Mouse (Mus musculus) neural tube, embryonic 15.5 days (tissue): ENCODE data around the gene Atg4d. TPM values are rescaled to one million over a fixed set of nuclear protein-coding genes. Genes with fewer than 3 reads are reported as not detected.
"Not testable (repeated sequence)": the region's sequence is repeated elsewhere in the genome, so short reads cannot be mapped to it uniquely, and the experiment has no call there.

Experiments
- ATAC-seq: fragments of 200-750 bp; cut with Nextera tagmentation; 2 replicates; pipeline ENCODE4 v1.8.0; 2017; ENCODE audit warnings: mild to moderate bottlenecking, moderate TSS enrichment, moderate library complexity; ENCODE audit not compliant: low FRiP score
- H3K27ac ChIP-seq: fragments of 300-500 bp; sonication (generic); replicated peaks from 2 replicates; pipeline ENCODE4 v1.5.1; 2015; ENCODE audit warnings: mild to moderate bottlenecking, inconsistent platforms
- H3K27me3 ChIP-seq: fragments of 300-500 bp; sonication (generic); replicated peaks from 2 replicates; pipeline ENCODE4 v1.6.1; 2015; ENCODE audit warnings: inconsistent platforms
- H3K36me3 ChIP-seq: fragments of 300-500 bp; sonication (generic); 2 replicates; pipeline ENCODE4 v1.6.1; 2015; ENCODE audit warnings: inconsistent platforms
- H3K4me1 ChIP-seq: fragments of 300-500 bp; sonication (generic); 2 replicates; pipeline ENCODE4 v1.6.1; 2015; ENCODE audit warnings: inconsistent platforms
- H3K4me2 ChIP-seq: fragments of 300-500 bp; sonication (generic); 2 replicates; pipeline ENCODE4 v1.6.1; 2015; ENCODE audit warnings: inconsistent platforms, mild to moderate bottlenecking, moderate library complexity
- H3K4me3 ChIP-seq: fragments of 300-500 bp; sonication (generic); replicated peaks from 2 replicates; pipeline ENCODE4 v1.5.1; 2015; ENCODE audit warnings: mild to moderate bottlenecking, inconsistent platforms
- H3K9ac ChIP-seq: fragments of 300-500 bp; sonication (generic); replicated peaks from 2 replicates; pipeline ENCODE4 v1.6.1; 2015; ENCODE audit warnings: mild to moderate bottlenecking, inconsistent platforms
- H3K9me3 ChIP-seq: fragments of 300-500 bp; sonication (generic); replicated peaks from 2 replicates; pipeline ENCODE4 v1.6.1; 2016; ENCODE audit warnings: inconsistent platforms
- WGBS: fragments of 180-500 bp; shearing (Covaris S2); methylation state at CpG from one replicate; pipeline ENCODE4 v1.1.7; 2015; ENCODE audit warnings: mixed read lengths; 5-methylcytosine and 5-hydroxymethylcytosine counted together
- polyA plus RNA-seq: library from polyadenylated mRNA; unstranded; fragments of >200 nt; fragmentation: Nextera tagmentation; extraction: Ambion mirVana; gene quantifications from 2 replicates; pipeline ENCODE4 v1.2.1, GENCODE M21; 2015

Gene Atg4d
- polyA plus RNA-seq, 1 experiment from 2014 or later, result 52.4 TPM

- 92% methylated on average over 8 of the region's 8 CpGs for WGBS
- peaks cover 92% of the 10 kb centered on the region for H3K36me3 ChIP-seq
- H3K9ac ChIP-seq, result no peak overlapping the region
- H3K27me3 ChIP-seq, result no peaks in the 10 kb centered on the region
- H3K9me3 ChIP-seq, result no peaks in the 10 kb centered on the region
- H3K4me3 ChIP-seq, result no peak overlapping the region
- no peak overlapping the region for H3K4me2 ChIP-seq
- ATAC-seq, result no peak
- H3K27ac ChIP-seq, result no peak overlapping the region
- no peaks in the 10 kb centered on the region for H3K4me1 ChIP-seq
Observed at GRCm38 (mm10) chr9:21276307-21276706, 11.2 kb downstream of the Atg4d start.

- no peaks in the 10 kb centered on the region for H3K4me1 ChIP-seq
Observed at GRCm38 (mm10) chr9:21277776-21278175, 12.7 kb downstream of the Atg4d start.

GRCm38 (mm10) chr9:21283591-21283990, 18.5 kb downstream of the Atg4d start:
- no peak for ATAC-seq
- Histone ChIP-seq H3K4me1 (peaks cover 24% of the 10 kb centered on the region), H3K36me3 (peaks cover 57% of the 10 kb centered on the region), H3K27me3 (no peaks in the 10 kb centered on the region), H3K4me2 (no peak overlapping the region), H3K9me3 (no peaks in the 10 kb centered on the region), H3K9ac (no peak overlapping the region), H3K27ac (no peak overlapping the region), H3K4me3 (no peak overlapping the region)
- 88% methylated on average over 5 of the region's 5 CpGs for WGBS

More at GRCm38 (mm10) chr9:21277776-21278175, 12.7 kb downstream of the Atg4d start:
- H3K36me3 ChIP-seq, result peaks cover 90% of the 10 kb centered on the region
- H3K4me3 ChIP-seq, result no peak overlapping the region
- 90% methylated on average over 5 of the region's 5 CpGs for WGBS
- no peaks in the 10 kb centered on the region for H3K9me3 ChIP-seq
- H3K27ac ChIP-seq, result no peak overlapping the region
- no peak for ATAC-seq
- no peak overlapping the region for H3K4me2 ChIP-seq
- no peaks in the 10 kb centered on the region for H3K27me3 ChIP-seq
- no peak overlapping the region for H3K9ac ChIP-seq

GRCm38 (mm10) chr9:21283994-21284393, 18.9 kb downstream of the Atg4d start:
- Histone ChIP-seq H3K27ac (no peak overlapping the region), H3K36me3 (peaks cover 53% of the 10 kb centered on the region), H3K4me2 (no peak overlapping the region), H3K9me3 (no peaks in the 10 kb centered on the region), H3K27me3 (no peaks in the 10 kb centered on the region), H3K4me1 (peaks cover 28% of the 10 kb centered on the region), H3K9ac (no peak overlapping the region), H3K4me3 (no peak overlapping the region)
- no peak for ATAC-seq
- 88% methylated on average over 3 of the region's 3 CpGs for WGBS

- Histone ChIP-seq H3K4me3 (peak overlapping the region; percentile 76), H3K27ac (peak overlapping the region; percentile 91), H3K9ac (peak overlapping the region; percentile 67), H3K27me3 (no peaks in the 10 kb centered on the region), H3K9me3 (no peaks in the 10 kb centered on the region), H3K36me3 (peaks cover 30% of the 10 kb centered on the region), H3K4me2 (peak overlapping the region; percentile 79), H3K4me1 (peaks cover 45% of the 10 kb centered on the region)
- ATAC-seq, result no peak
- 65% methylated on average over 3 of the region's 3 CpGs for WGBS
Observed at GRCm38 (mm10) chr9:21286753-21287152, 21.7 kb downstream of the Atg4d start.

GRCm38 (mm10) chr9:21287571-21288402, 22.7 kb downstream of the Atg4d start, which contains the start of gene Kri1:
TSS of gene Kri1 (minus strand) at chr9:21287969.
- peak within 1 kb of the TSS; percentile 79 for H3K4me2 ChIP-seq
- H3K4me3 ChIP-seq, result peak within 1 kb of the TSS; percentile 76
- under 1% methylated on average over 59 of the region's 59 CpGs for WGBS
- peaks cover 47% of the 10 kb centered on the region for H3K4me1 ChIP-seq
- peaks cover 22% of the 10 kb centered on the region for H3K36me3 ChIP-seq
- ATAC-seq, result peak; percentile 82
- no peaks in the 10 kb centered on the region for H3K9me3 ChIP-seq
- no peaks in the 10 kb centered on the region for H3K27me3 ChIP-seq
- peak within 1 kb of the TSS; percentile 91 for H3K27ac ChIP-seq
- H3K9ac ChIP-seq, result peak within 1 kb of the TSS; percentile 67

GRCm38 (mm10) chr9:21288404-21289336, 23.6 kb downstream of the Atg4d start:
- Histone ChIP-seq H3K4me3 (peak overlapping the region; percentile 76), H3K27me3 (no peaks in the 10 kb centered on the region), H3K4me2 (peak overlapping the region; percentile 79), H3K4me1 (peaks cover 47% of the 10 kb centered on the region), H3K27ac (peak overlapping the region; percentile 91), H3K9me3 (no peaks in the 10 kb centered on the region), H3K9ac (peak overlapping the region; percentile 67; the same call in 1 of the 2 replicates), H3K36me3 (peaks cover 19% of the 10 kb centered on the region)
- no peak for ATAC-seq
- 75% methylated on average over 13 of the region's 13 CpGs for WGBS

- Histone ChIP-seq H3K4me2 (peak overlapping the region; percentile 79), H3K27me3 (no peaks in the 10 kb centered on the region), H3K4me1 (peaks cover 47% of the 10 kb centered on the region), H3K9me3 (no peaks in the 10 kb centered on the region), H3K27ac (no peak overlapping the region), H3K9ac (no peak overlapping the region), H3K4me3 (peak overlapping the region; percentile 81; the same call in 1 of the 2 replicates), H3K36me3 (peaks cover 13% of the 10 kb centered on the region)
- WGBS, result 86% methylated on average over 2 of the region's 2 CpGs
- no peak for ATAC-seq
Observed at GRCm38 (mm10) chr9:21289337-21289671, 24.2 kb downstream of the Atg4d start.

GRCm38 (mm10) chr9:21290589-21290988, 25.5 kb downstream of the Atg4d start:
- 0% methylated on average over 20 of the region's 20 CpGs for WGBS
- H3K36me3 ChIP-seq, result peaks cover 2% of the 10 kb centered on the region; the same call in 1 of the 2 replicates
- H3K4me3 ChIP-seq, result peak overlapping the region; percentile 81
- peaks cover 40% of the 10 kb centered on the region for H3K4me1 ChIP-seq
- peak overlapping the region; percentile 88 for H3K27ac ChIP-seq
- peak overlapping the region; percentile 79 for H3K4me2 ChIP-seq
- H3K9me3 ChIP-seq, result no peaks in the 10 kb centered on the region
- H3K9ac ChIP-seq, result peak overlapping the region; percentile 86
- no peak for ATAC-seq
- H3K27me3 ChIP-seq, result no peaks in the 10 kb centered on the region

- ATAC-seq, result peak; percentile 94
- WGBS, result under 1% methylated on average over 50 of the region's 51 CpGs
- no peaks in the 10 kb centered on the region for H3K36me3 ChIP-seq
- peak within 1 kb of the TSS; percentile 88 for H3K27ac ChIP-seq
- no peaks in the 10 kb centered on the region for H3K27me3 ChIP-seq
- peak within 1 kb of the TSS; percentile 86 for H3K9ac ChIP-seq
- H3K4me3 ChIP-seq, result peak within 1 kb of the TSS; percentile 81
- H3K9me3 ChIP-seq, result no peaks in the 10 kb centered on the region
- H3K4me1 ChIP-seq, result peaks cover 37% of the 10 kb centered on the region
- H3K4me2 ChIP-seq, result peak within 1 kb of the TSS; percentile 79
Observed at GRCm38 (mm10) chr9:21291022-21291787, 26.1 kb downstream of the Atg4d start, which contains the start of gene Cdkn2d. TSS of gene Cdkn2d (minus strand) at chr9:21291407.

GRCm38 (mm10) chr9:21291868-21292267, 26.8 kb downstream of the Atg4d start:
- H3K27me3 ChIP-seq, H3K9me3 ChIP-seq, ATAC-seq, H3K9ac ChIP-seq, H3K36me3 ChIP-seq: not testable (repeated sequence)
- peak overlapping the region; percentile 79 for H3K4me2 ChIP-seq
- peaks cover 30% of the 10 kb centered on the region for H3K4me1 ChIP-seq
- WGBS, result 20% methylated on average over 7 of the region's 7 CpGs
- H3K4me3 ChIP-seq, result peak overlapping the region; percentile 81
- peak overlapping the region; percentile 68 for H3K27ac ChIP-seq
